Mouse (Mus musculus) MEL (cell line): ENCODE measurements at regions not wholly inside any gene's neighbourhood (a gene's known extent, or its start where the extent isn't known, plus 50 kb on each side); places are given as distances from the start of the nearest gene placed in this dataset.
"Not testable (repeated sequence)": the region's sequence is repeated elsewhere in the genome, so short reads cannot be mapped to it uniquely, and the experiment has no call there.

Experiments used
- DNase-seq: peaks from one replicate; pipeline ENCODE4 v3.0.0; 2011; ENCODE audit warnings: low read depth, low spot score
- H3K27ac ChIP-seq: 2 replicates; pipeline ENCODE4 v1.5.1; 2012; ENCODE audit warnings: low read depth, mild to moderate bottlenecking, control low read depth, low read length, moderate library complexity; ENCODE audit not compliant: control insufficient read depth
- H3K27me3 ChIP-seq, 2 experiments: fragments of 150-350 bp in 1 of 2; sonication (generic) in 1 of 2; 2 replicates each; pipeline ENCODE4 v1.6.1; 2012; ENCODE audit warnings: low read length in 2 of 2, mild to moderate bottlenecking in 2 of 2, improper control_type of control experiment in 1 of 2, moderate library complexity in 1 of 2; ENCODE audit not compliant: insufficient read depth in 2 of 2, control insufficient read depth in 1 of 2
- H3K36me3 ChIP-seq, 2 experiments: 2 replicates each; pipeline ENCODE4 v1.6.1; 2012 to 2014; ENCODE audit warnings: low read length in 2 of 2, improper control_type of control experiment in 1 of 2, inconsistent platforms in 1 of 2, mild to moderate bottlenecking in 1 of 2; ENCODE audit not compliant: insufficient read depth in 2 of 2, control insufficient read depth in 1 of 2
- H3K4me1 ChIP-seq, 2 experiments: fragments of 150-350 bp in 1 of 2; sonication (generic) in 1 of 2; 2 replicates each; pipeline ENCODE4 v1.6.1; 2012; ENCODE audit warnings: low read length in 2 of 2, improper control_type of control experiment in 1 of 2, mild to moderate bottlenecking in 1 of 2; ENCODE audit not compliant: insufficient read depth in 2 of 2, control insufficient read depth in 1 of 2
- H3K4me3 ChIP-seq, 2 experiments: fragments of 150-350 bp in 1 of 2; sonication (generic) in 1 of 2; 2 replicates each; pipeline ENCODE4 v1.5.1; 2012; ENCODE audit warnings: low read depth in 2 of 2, low read length in 2 of 2, mild to moderate bottlenecking in 2 of 2, moderate library complexity in 2 of 2, control low read depth in 1 of 2, improper control_type of control experiment in 1 of 2; ENCODE audit not compliant: control insufficient read depth in 1 of 2, insufficient read depth in 1 of 2
- H3K79me2 ChIP-seq: 2 replicates; pipeline ENCODE4 v1.6.1; 2012; ENCODE audit warnings: mild to moderate bottlenecking, low read length, moderate library complexity; ENCODE audit not compliant: control insufficient read depth, poor library complexity, insufficient read depth
- H3K9ac ChIP-seq: 2 replicates; pipeline ENCODE4 v1.6.1; 2012; ENCODE audit warnings: low read depth, mild to moderate bottlenecking, control low read depth, low read length, moderate library complexity; ENCODE audit not compliant: control insufficient read depth, poor library complexity, severe bottlenecking
- H3K9me3 ChIP-seq: fragments of 150-350 bp; sonication (generic); replicated peaks from 2 replicates; pipeline ENCODE4 v1.6.1; 2012; ENCODE audit warnings: mild to moderate bottlenecking, low read length, improper control_type of control experiment, moderate library complexity; ENCODE audit not compliant: insufficient read depth
- BHLHE40 ChIP-seq: IDR thresholded peaks from 2 replicates; pipeline ENCODE4 v1.6.1; 2012; ENCODE audit warnings: low read depth, mild to moderate bottlenecking, inconsistent platforms, low read length, improper control_type of control experiment, borderline replicate concordance
- ELF1 ChIP-seq: IDR thresholded peaks from 2 replicates; pipeline ENCODE4 v1.6.1; 2014; ENCODE audit warnings: low read depth, mild to moderate bottlenecking, inconsistent platforms, low read length, improper control_type of control experiment, moderate library complexity
- EP300 ChIP-seq, 2 experiments: IDR thresholded peaks; 2 replicates each; pipeline ENCODE4 v1.6.1; 2011; ENCODE audit warnings: improper control_type of control experiment in 2 of 2, low read length in 2 of 2, low read depth in 1 of 2, mild to moderate bottlenecking in 1 of 2
- ETS1 ChIP-seq: IDR thresholded peaks from 2 replicates; pipeline ENCODE4 v1.6.1; 2012; ENCODE audit warnings: low read depth, mild to moderate bottlenecking, inconsistent platforms, low read length, improper control_type of control experiment, moderate library complexity
- GABPA ChIP-seq: IDR thresholded peaks from 2 replicates; pipeline ENCODE4 v1.6.1; 2012; ENCODE audit warnings: low read depth, mild to moderate bottlenecking, inconsistent platforms, low read length, improper control_type of control experiment, moderate library complexity
- JUND ChIP-seq: IDR thresholded peaks from 2 replicates; pipeline ENCODE4 v1.6.1; 2011; ENCODE audit warnings: low read depth, mild to moderate bottlenecking, improper control_type of control experiment, low read length
- MAFK ChIP-seq: IDR thresholded peaks from 2 replicates; pipeline ENCODE4 v1.6.1; 2011; ENCODE audit warnings: low read depth, mild to moderate bottlenecking, low read length, improper control_type of control experiment, borderline replicate concordance
- MAX ChIP-seq: IDR thresholded peaks from 2 replicates; pipeline ENCODE4 v1.6.1; 2011; ENCODE audit warnings: low read length, improper control_type of control experiment
- MXI1 ChIP-seq: IDR thresholded peaks from 2 replicates; pipeline ENCODE4 v1.6.1; 2011; ENCODE audit warnings: mild to moderate bottlenecking, low read depth, low read length, improper control_type of control experiment
- MYB ChIP-seq: IDR thresholded peaks from 2 replicates; pipeline ENCODE4 v1.6.1; 2011; ENCODE audit warnings: mild to moderate bottlenecking, low read depth, low read length, improper control_type of control experiment
- POLR2AphosphoS2 ChIP-seq: IDR thresholded peaks from 2 replicates; pipeline ENCODE4 v1.6.1; 2011; ENCODE audit warnings: low read length, improper control_type of control experiment
- POLR2AphosphoS5 ChIP-seq: IDR thresholded peaks from 2 replicates; pipeline ENCODE4 v1.6.1; 2012; ENCODE audit warnings: low read depth, borderline replicate concordance, mild to moderate bottlenecking, inconsistent platforms, low read length, moderate library complexity, mixed read lengths
- RAD21 ChIP-seq: IDR thresholded peaks from 2 replicates; pipeline ENCODE4 v1.6.1; 2011; ENCODE audit warnings: mild to moderate bottlenecking, low read depth, low read length, improper control_type of control experiment
- SIN3A ChIP-seq: IDR thresholded peaks from 2 replicates; pipeline ENCODE4 v1.6.1; 2012; ENCODE audit warnings: low read length, improper control_type of control experiment, inconsistent platforms
- TBP ChIP-seq: IDR thresholded peaks from 2 replicates; pipeline ENCODE4 v1.8.0; 2011; ENCODE audit warnings: low read depth, low read length, improper control_type of control experiment
- USF2 ChIP-seq, 2 experiments: IDR thresholded peaks; 2 replicates each; pipeline ENCODE4 v1.6.1; 2011 to 2012; ENCODE audit warnings: improper control_type of control experiment in 2 of 2, low read length in 2 of 2, borderline replicate concordance in 1 of 2, inconsistent platforms in 1 of 2, low read depth in 1 of 2, mild to moderate bottlenecking in 1 of 2; ENCODE audit not compliant: insufficient read depth in 1 of 2
- ZMIZ1 ChIP-seq: IDR thresholded peaks from 2 replicates; pipeline ENCODE4 v1.6.1; 2012; ENCODE audit warnings: low read depth, mild to moderate bottlenecking, inconsistent platforms, low read length, improper control_type of control experiment, moderate library complexity

- no peak for DNase-seq
- Histone ChIP-seq H3K27ac (no peak overlapping the region), H3K36me3 (no peaks in the 10 kb centered on the region), H3K9ac (no peak overlapping the region), H3K79me2 (no peaks in the 10 kb centered on the region), H3K4me1 (no peaks in the 10 kb centered on the region), H3K4me3 (no peak overlapping the region), H3K27me3 (no peaks in the 10 kb centered on the region), H3K9me3 (no peaks in the 10 kb centered on the region)
- TF ChIP-seq TBP (no peak), RAD21 (no peak)
Measured at GRCm38 (mm10) chr7:70253275-70253674, 113.3 kb downstream of the Nr2f2 start.

GRCm38 (mm10) chr7:70239059-70239458 is 127.5 kb downstream of the Nr2f2 start:
- H3K9ac ChIP-seq, DNase-seq, H3K9me3 ChIP-seq, H3K79me2 ChIP-seq, H3K27me3 ChIP-seq, H3K4me3 ChIP-seq, H3K36me3 ChIP-seq, H3K27ac ChIP-seq, H3K4me1 ChIP-seq: not testable (repeated sequence)

GRCm38 (mm10) chr7:70219310-70219709 is 147.2 kb downstream of the Nr2f2 start:
- H3K27me3 ChIP-seq = no peaks in the 10 kb centered on the region
- H3K9ac ChIP-seq = no peak overlapping the region
- DNase-seq = no peak
- H3K9me3 ChIP-seq = no peaks in the 10 kb centered on the region
- H3K27ac ChIP-seq = no peak overlapping the region
- no peaks in the 10 kb centered on the region for H3K36me3 ChIP-seq
- no peaks in the 10 kb centered on the region for H3K4me1 ChIP-seq
- TF ChIP-seq SIN3A (no peak), USF2 (IDR thresholded peaks at IDR 0.05; ENCODE audit: borderline replicate concordance in 1 of 2, insufficient read depth in 1 of 2, low read depth in 1 of 2, low read length in 2 of 2) (no peak), RAD21 (no peak), EP300 (IDR thresholded peaks at IDR 0.05; ENCODE audit: low read depth in 1 of 2, low read length in 2 of 2) (no peak), ELF1 (no peak), MYB (no peak), MXI1 (no peak), BHLHE40 (no peak), MAX (no peak), POLR2AphosphoS2 (no peak), MAFK (no peak), ETS1 (no peak), GABPA (no peak), JUND (no peak), TBP (no peak), POLR2AphosphoS5 (no peak), ZMIZ1 (no peak)
- H3K4me3 ChIP-seq = no peak overlapping the region
- H3K79me2 ChIP-seq = no peaks in the 10 kb centered on the region
